Mouse (Mus musculus): ENCODE results near the gene Cit.

- no peak for TF ChIP-seq CTCF (IDR thresholded peaks at IDR 0.05; ENCODE audit: borderline replicate concordance, control insufficient read depth, extremely low read depth, insufficient read depth, low read length, poor library complexity)
- TF ChIP-seq POLR2A (IDR thresholded peaks at IDR 0.05; ENCODE audit: control insufficient read depth, extremely low read depth, insufficient read depth, low read length, poor library complexity): no peak
These were observed 23.5 kb downstream of the Cit start for GRCm38 (mm10) chr5:115868540-115868939.
